Mouse (Mus musculus): ENCODE results near the gene Gm29427.

- TF ChIP-seq CTCF (conservative IDR thresholded peaks at IDR 0.05 in 1 of 2, IDR thresholded peaks at IDR 0.05 in 1 of 2; ENCODE audit: low read depth in 2 of 2, low read length in 2 of 2) = no peak
- no peak for TF ChIP-seq MAX (IDR thresholded peaks at IDR 0.05; ENCODE audit: low read length)
- no peak for TF ChIP-seq MAZ (IDR thresholded peaks at IDR 0.05; ENCODE audit: low read depth, low read length)
- TF ChIP-seq ZNF384 (IDR thresholded peaks at IDR 0.05; ENCODE audit: low read depth, low read length) = no peak
- no peak for TF ChIP-seq RAD21 (IDR thresholded peaks at IDR 0.05; ENCODE audit: low read depth, low read length)
These were observed 18.9 kb upstream of the Gm29427 start for GRCm38 (mm10) chr1:130734452-130734851.
